Mouse (Mus musculus): ENCODE results near the gene Lmx1b.

The Lmx1b gene

GRCm38 (mm10) chr2:33581866-33582265, 58.4 kb downstream of the Lmx1b start:
- POLR2A ChIA-PET = interaction anchor here in 3 of 4 experiments (0.6 to 3.6 kb wide), 22 partner anchors 9 to 1293 kb away, joined by 3 to 16 read pairs (median 4); partner anchors contain the start of genes Cutal (in 1 of the 3), Lrsam1 (in 1 of the 3) and Rpl12 (in 1 of the 3)
- CTCF ChIA-PET = interaction anchor here (0.5 to 5.0 kb wide), 25 partner anchors 10 to 653 kb away, joined by 3 to 28 read pairs (median 4); no protein-coding TSS in a partner anchor

- CTCF ChIA-PET = interaction anchor here (0.5 to 5.0 kb wide), 20 partner anchors 12 to 651 kb away, joined by 3 to 28 read pairs (median 4); no protein-coding TSS in a partner anchor
- POLR2A ChIA-PET = interaction anchor here in 2 of 4 experiments (0.6 to 3.6 kb wide), 15 partner anchors 10 to 810 kb away, joined by 3 to 16 read pairs (median 4); partner anchors contain the start of genes Lrsam1 (in 1 of the 2) and Rpl12 (in 1 of the 2)
These were observed 58.9 kb downstream of the Lmx1b start for GRCm38 (mm10) chr2:33581449-33581777.

- ChIA-PET CTCF (interaction anchor here (0.5 to 5.0 kb wide), 19 partner anchors 12 to 989 kb away, joined by 3 to 28 read pairs (median 4); no protein-coding TSS in a partner anchor), POLR2A (interaction anchor here in 2 of 4 experiments (0.6 to 3.6 kb wide), 12 partner anchors 11 to 1191 kb away, joined by 3 to 16 read pairs (median 4); partner anchors contain the start of genes Garnl3 (in 1 of the 2), Hspa5 (in 1 of the 2), Lrsam1 (in 1 of the 2) and Rpl12 (in 1 of the 2))
These were observed 59.4 kb downstream of the Lmx1b start for GRCm38 (mm10) chr2:33580697-33581448.

- ChIA-PET POLR2A (interaction anchor here in 1 of 4 experiments (0.6 to 1.0 kb wide), 3 partner anchors 12 to 176 kb away, joined by 3 read pairs; no protein-coding TSS in a partner anchor), CTCF (interaction anchor here in 3 of 4 experiments (0.6 to 1.8 kb wide), 9 partner anchors 13 to 88 kb away, joined by 3 to 8 read pairs (median 4); no protein-coding TSS in a partner anchor)
These were observed 64.9 kb downstream of the Lmx1b start for GRCm38 (mm10) chr2:33575406-33575805.

GRCm38 (mm10) chr2:33573075-33573474, 67.2 kb downstream of the Lmx1b start:
- ChIA-PET CTCF (no interaction called here), POLR2A (interaction anchor here in 2 of 4 experiments (1.3 to 1.4 kb wide), 2 partner anchors 10 kb away, joined by 4 to 5 read pairs; no protein-coding TSS in a partner anchor)

GRCm38 (mm10) chr2:33571219-33571824, 69.0 kb downstream of the Lmx1b start:
- ChIA-PET CTCF (interaction anchor here (0.5 to 4.5 kb wide), 12 partner anchors 9 to 610 kb away, joined by 3 to 45 read pairs (median 4); no protein-coding TSS in a partner anchor), POLR2A (interaction anchor here in 2 of 4 experiments (0.7 to 1.7 kb wide), 4 partner anchors 11 to 45 kb away, joined by 3 to 5 read pairs (median 4); no protein-coding TSS in a partner anchor)

- POLR2A ChIA-PET = interaction anchor here in 2 of 4 experiments (0.6 to 2.0 kb wide), 7 partner anchors 10 to 842 kb away, joined by 3 to 6 read pairs (median 4); no protein-coding TSS in a partner anchor
- CTCF ChIA-PET = interaction anchor here (0.5 to 4.5 kb wide), 37 partner anchors 8 to 674 kb away, joined by 3 to 45 read pairs (median 4); no protein-coding TSS in a partner anchor
These were observed 70.6 kb downstream of the Lmx1b start for GRCm38 (mm10) chr2:33569698-33570097.

GRCm38 (mm10) chr2:33569240-33569639, 71.1 kb downstream of the Lmx1b start:
- CTCF ChIA-PET = interaction anchor here (0.5 to 4.5 kb wide), 44 partner anchors 9 to 603 kb away, joined by 3 to 45 read pairs (median 4); no protein-coding TSS in a partner anchor

GRCm38 (mm10) chr2:33565886-33566285, 74.4 kb downstream of the Lmx1b start:
- CTCF ChIA-PET = no interaction called here
- POLR2A ChIA-PET = no interaction called here

More at GRCm38 (mm10) chr2:33569240-33569639, 71.1 kb downstream of the Lmx1b start:
- POLR2A ChIA-PET = interaction anchor here in 2 of 4 experiments (0.6 to 2.0 kb wide), 7 partner anchors 10 to 842 kb away, joined by 3 to 6 read pairs (median 4); no protein-coding TSS in a partner anchor

GRCm38 (mm10) chr2:33564748-33565147, 75.6 kb downstream of the Lmx1b start:
- POLR2A ChIA-PET = interaction anchor here in 1 of 4 experiments (1.1 to 1.3 kb wide), 2 partner anchors 22 to 808 kb away, joined by 3 to 4 read pairs; partner anchors contain the start of gene Pbx3
- CTCF ChIA-PET = interaction anchor here in 2 of 4 experiments (0.5 to 1.2 kb wide), 6 partner anchors 14 to 216 kb away, joined by 3 to 4 read pairs (median 3); no protein-coding TSS in a partner anchor

GRCm38 (mm10) chr2:33559752-33560151, 80.6 kb downstream of the Lmx1b start:
- ChIA-PET CTCF (interaction anchor here (0.5 to 7.1 kb wide), 54 partner anchors 9 to 647 kb away, joined by 3 to 45 read pairs (median 5); partner anchors contain the start of gene Garnl3 (in 1 of the 4)), POLR2A (interaction anchor here in 3 of 4 experiments (0.6 to 1.8 kb wide), 13 partner anchors 10 to 189 kb away, joined by 3 to 6 read pairs (median 3); partner anchors contain the start of gene Ralgps1 (in 2 of the 3))

GRCm38 (mm10) chr2:33559334-33559733, 81.0 kb downstream of the Lmx1b start:
- POLR2A ChIA-PET = interaction anchor here in 3 of 4 experiments (0.6 to 1.8 kb wide), 12 partner anchors 10 to 188 kb away, joined by 3 to 6 read pairs (median 4); partner anchors contain the start of gene Ralgps1 (in 1 of the 3)
- CTCF ChIA-PET = interaction anchor here (0.6 to 7.1 kb wide), 55 partner anchors 9 to 631 kb away, joined by 3 to 45 read pairs (median 5); partner anchors contain the start of gene Garnl3 (in 1 of the 4)

GRCm38 (mm10) chr2:33558233-33558632, 82.1 kb downstream of the Lmx1b start:
- ChIA-PET POLR2A (interaction anchor here in 1 of 4 experiments (1.8 kb wide), 1 partner anchor 69 kb away, joined by 4 read pairs; no protein-coding TSS in a partner anchor), CTCF (interaction anchor here (0.6 to 7.1 kb wide), 69 partner anchors 8 to 1360 kb away, joined by 3 to 45 read pairs (median 4); partner anchors contain the start of genes Garnl3 (in 1 of the 4) and Ralgps1 (in 1 of the 4))

GRCm38 (mm10) chr2:33555573-33555972, 84.7 kb downstream of the Lmx1b start:
- CTCF ChIA-PET = interaction anchor here (0.5 to 7.1 kb wide), 14 partner anchors 12 to 171 kb away, joined by 3 to 45 read pairs (median 4); no protein-coding TSS in a partner anchor
- POLR2A ChIA-PET = interaction anchor here in 3 of 4 experiments (0.6 to 1.2 kb wide), 3 partner anchors 87 to 417 kb away, joined by 3 to 4 read pairs (median 3); partner anchors contain the start of gene Zbtb43 (in 1 of the 3)

- CTCF ChIA-PET = interaction anchor here in 2 of 4 experiments (1.1 to 1.4 kb wide), 2 partner anchors 11 to 63 kb away, joined by 4 read pairs; no protein-coding TSS in a partner anchor
These were observed 87.6 kb downstream of the Lmx1b start for GRCm38 (mm10) chr2:33552672-33553071.

GRCm38 (mm10) chr2:33547595-33547994, 92.7 kb downstream of the Lmx1b start:
- ChIA-PET POLR2A (no interaction called here), CTCF (interaction anchor here in 3 of 4 experiments (0.7 to 4.4 kb wide), 5 partner anchors 10 to 753 kb away, joined by 3 to 20 read pairs (median 4); no protein-coding TSS in a partner anchor)

More at GRCm38 (mm10) chr2:33552672-33553071, 87.6 kb downstream of the Lmx1b start:
- POLR2A ChIA-PET = no interaction called here

- ChIA-PET POLR2A (no interaction called here), CTCF (interaction anchor here in 3 of 4 experiments (0.6 to 4.4 kb wide), 4 partner anchors 12 to 752 kb away, joined by 4 to 20 read pairs (median 6); no protein-coding TSS in a partner anchor)
These were observed 93.4 kb downstream of the Lmx1b start for GRCm38 (mm10) chr2:33546879-33547278.

All from embryonic stem cell, embryonic (primary cell).